Mouse (Mus musculus) mouse trophoblast stem cell (cell line): ENCODE results near the gene Alg2.

Experiments used
- in situ Hi-C, 2 experiments: fragments of 300-500 bp; cut with MseI, MboI; formaldehyde crosslinking; loops; 2 replicates in 1 of 2; 3 replicates in 1 of 2; pipeline ENCODE4 v1.15.1; 2025

Alg2 gene

GRCm38 (mm10) chr4:47449586-47450522, 24.3 kb downstream of the Alg2 start:
- in situ Hi-C loops: loop anchor here in 1 of 2 experiments (25.0 kb wide), 1 partner anchor 137 kb away; no protein-coding TSS in a partner anchor

GRCm38 (mm10) chr4:47449116-47449515, 25.0 kb downstream of the Alg2 start:
- in situ Hi-C loops: loop anchor here in 1 of 2 experiments (25.0 kb wide), 1 partner anchor 138 kb away; no protein-coding TSS in a partner anchor

GRCm38 (mm10) chr4:47448526-47448925, 25.6 kb downstream of the Alg2 start:
- in situ Hi-C loops: loop anchor here in 1 of 2 experiments (25.0 kb wide), 1 partner anchor 139 kb away; no protein-coding TSS in a partner anchor

- in situ Hi-C loops: loop anchor here in 1 of 2 experiments (25.0 kb wide), 1 partner anchor 146 kb away; no protein-coding TSS in a partner anchor
Observed at GRCm38 (mm10) chr4:47440951-47441350, 33.2 kb downstream of the Alg2 start.

- in situ Hi-C loops: loop anchor here in 1 of 2 experiments (25.0 kb wide), 1 partner anchor 148 kb away; no protein-coding TSS in a partner anchor
Observed at GRCm38 (mm10) chr4:47438956-47439355, 35.2 kb downstream of the Alg2 start.

GRCm38 (mm10) chr4:47437365-47438340, 36.5 kb downstream of the Alg2 start:
- in situ Hi-C loops: loop anchor here in 1 of 2 experiments (25.0 kb wide), 1 partner anchor 150 kb away; no protein-coding TSS in a partner anchor

- in situ Hi-C loops: loop anchor here in 1 of 2 experiments (25.0 kb wide), 1 partner anchor 152 kb away; no protein-coding TSS in a partner anchor
Observed at GRCm38 (mm10) chr4:47435566-47436360, 38.4 kb downstream of the Alg2 start.

GRCm38 (mm10) chr4:47435131-47435530, 39.0 kb downstream of the Alg2 start:
- in situ Hi-C loops: loop anchor here in 1 of 2 experiments (25.0 kb wide), 1 partner anchor 152 kb away; no protein-coding TSS in a partner anchor

- in situ Hi-C loops: loop anchor here in 1 of 2 experiments (25.0 kb wide), 1 partner anchor 155 kb away; no protein-coding TSS in a partner anchor
Observed at GRCm38 (mm10) chr4:47432766-47433165, 41.4 kb downstream of the Alg2 start.

GRCm38 (mm10) chr4:47431081-47431480, 43.1 kb downstream of the Alg2 start:
- in situ Hi-C loops: loop anchor here in 1 of 2 experiments (25.0 kb wide), 1 partner anchor 156 kb away; no protein-coding TSS in a partner anchor

- in situ Hi-C loops: loop anchor here in 1 of 2 experiments (25.0 kb wide), 1 partner anchor 157 kb away; no protein-coding TSS in a partner anchor
Observed at GRCm38 (mm10) chr4:47430557-47430956, 43.6 kb downstream of the Alg2 start.

- in situ Hi-C loops: loop anchor here in 1 of 2 experiments (25.0 kb wide), 1 partner anchor 160 kb away; no protein-coding TSS in a partner anchor
Observed at GRCm38 (mm10) chr4:47427606-47428005, 46.5 kb downstream of the Alg2 start.

GRCm38 (mm10) chr4:47425247-47425830, 48.8 kb downstream of the Alg2 start:
- in situ Hi-C loops: loop anchor here in 1 of 2 experiments (25.0 kb wide), 1 partner anchor 162 kb away; no protein-coding TSS in a partner anchor

GRCm38 (mm10) chr4:47424376-47424775, 49.8 kb downstream of the Alg2 start:
- in situ Hi-C loops: no loop called here

GRCm38 (mm10) chr4:47422946-47423345, 51.2 kb downstream of the Alg2 start:
- in situ Hi-C loops: no loop called here

- in situ Hi-C loops: no loop called here
Observed at GRCm38 (mm10) chr4:47422194-47422593, 51.9 kb downstream of the Alg2 start.

GRCm38 (mm10) chr4:47420191-47420590, 53.9 kb downstream of the Alg2 start:
- in situ Hi-C loops: no loop called here

- in situ Hi-C loops: no loop called here
Observed at GRCm38 (mm10) chr4:47419268-47419973, 54.7 kb downstream of the Alg2 start.

GRCm38 (mm10) chr4:47417871-47418270, 56.3 kb downstream of the Alg2 start:
- in situ Hi-C loops: no loop called here
